Mouse (Mus musculus) stomach, postnatal 0 days (tissue): ENCODE results near the gene Rrad. TPM values are rescaled to one million over a fixed set of nuclear protein-coding genes. Genes with fewer than 3 reads are reported as not detected.

Experiments used
- ATAC-seq: fragments of 200-750 bp; cut with Nextera tagmentation; 2 replicates; pipeline ENCODE4 v1.8.0; 2017; ENCODE audit not compliant: low FRiP score, low TSS enrichment
- DNase-seq: peaks from one replicate; pipeline ENCODE4 v3.0.0-alpha.2; 2016; ENCODE audit warnings: low spot score
- H3K27ac ChIP-seq: fragments of 300-500 bp; sonication (generic); replicated peaks from 2 replicates; pipeline ENCODE4 v1.5.1; 2014; ENCODE audit warnings: mild to moderate bottlenecking, control low read depth
- H3K27me3 ChIP-seq: fragments of 300-500 bp; sonication (generic); 2 replicates; pipeline ENCODE4 v1.6.1; 2014; ENCODE audit warnings: low read length; ENCODE audit not compliant: control insufficient read depth, insufficient read depth
- H3K36me3 ChIP-seq: fragments of 300-500 bp; sonication (generic); 2 replicates; pipeline ENCODE4 v1.6.1; 2014; ENCODE audit warnings: low read length, mixed read lengths; ENCODE audit not compliant: control insufficient read depth, insufficient read depth
- H3K4me1 ChIP-seq: fragments of 300-500 bp; sonication (generic); replicated peaks from 2 replicates; pipeline ENCODE4 v1.6.1; 2014; ENCODE audit warnings: antibody characterized with exemption; ENCODE audit not compliant: control insufficient read depth, insufficient read depth
- H3K4me2 ChIP-seq: fragments of 300-500 bp; sonication (generic); replicated peaks from 2 replicates; pipeline ENCODE4 v1.6.1; 2014; ENCODE audit warnings: low read depth, mild to moderate bottlenecking, control low read depth, moderate library complexity
- H3K4me3 ChIP-seq: fragments of 300-500 bp; sonication (generic); 2 replicates; pipeline ENCODE4 v1.5.1; 2014; ENCODE audit warnings: low read depth, low read length, control low read depth
- H3K9ac ChIP-seq: fragments of 300-500 bp; sonication (generic); 2 replicates; pipeline ENCODE4 v1.6.1; 2014; ENCODE audit warnings: mild to moderate bottlenecking, low read length, control low read depth, mixed read lengths
- H3K9me3 ChIP-seq: fragments of 300-500 bp; sonication (generic); 2 replicates; pipeline ENCODE4 v1.6.1; 2016; ENCODE audit warnings: low read length; ENCODE audit not compliant: control insufficient read depth
- CTCF ChIP-seq: IDR thresholded peaks from 2 replicates; pipeline ENCODE4 v1.5.1; 2016; ENCODE audit warnings: antibody characterized with exemption, low read depth, mild to moderate bottlenecking, moderate library complexity
- EP300 ChIP-seq: optimal IDR thresholded peaks from 2 replicates; pipeline ENCODE3; 2016; ENCODE audit warnings: antibody characterized with exemption
- WGBS: fragments of 180-500 bp; shearing (Covaris S2); extraction: QIAGEN DNeasy Blood & Tissue Kit; methylation state at CpG from one replicate; pipeline ENCODE4 v1.1.7; 2014; 5-methylcytosine and 5-hydroxymethylcytosine counted together
- polyA plus RNA-seq: library from polyadenylated mRNA; unstranded; fragments of >200 nt; fragmentation: Nextera tagmentation; extraction: Ambion mirVana; gene quantifications from 2 replicates; pipeline ENCODE4 v1.2.1, GENCODE M21; 2015

Gene Rrad
- polyA plus RNA-seq, 1 experiment from 2014 or later = 10.3 TPM

DNA sequence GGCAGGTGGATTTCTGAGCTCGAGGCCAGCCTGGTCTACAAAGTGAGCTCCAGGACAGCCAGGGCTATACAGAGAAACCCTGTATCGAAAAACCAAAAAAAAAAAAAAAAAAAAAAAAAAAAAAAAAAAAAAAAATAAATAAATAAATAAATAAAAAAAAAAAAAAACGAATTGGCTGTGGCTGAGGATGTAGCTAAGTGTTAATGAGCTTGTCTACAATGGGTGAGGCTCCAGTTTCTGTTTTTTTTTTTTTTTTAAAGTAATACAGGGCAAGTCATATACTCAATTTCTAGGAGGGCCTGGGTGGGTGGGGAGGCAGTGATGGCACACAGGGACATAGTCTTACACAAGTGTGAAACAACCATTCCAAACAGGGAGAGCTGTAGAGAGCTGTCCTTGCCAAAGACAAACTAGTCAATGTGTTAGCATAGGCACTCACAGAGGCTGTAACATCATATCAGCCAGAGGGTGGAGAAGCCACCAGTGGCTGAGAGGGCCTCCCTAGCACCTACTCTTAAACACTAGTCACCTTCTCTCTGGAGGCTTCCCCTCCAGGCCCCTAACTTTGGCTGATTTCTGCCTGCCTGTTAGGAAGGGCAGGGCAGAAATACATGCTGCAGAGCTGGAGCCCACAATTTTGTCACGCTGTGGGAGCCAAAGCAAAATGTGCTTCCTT lies 3.9 kb downstream of the Rrad start:
- 0 out of 2 replicates have a peak, but pooled peaks cover 2% of the 10 kb centered on the region for H3K4me1 ChIP-seq
- H3K4me2 ChIP-seq = no peak overlapping the region
- H3K27ac ChIP-seq = no peak overlapping the region
- DNase-seq = no peak
- ATAC-seq = no peak
- 60% methylated on average over 2 of the region's 4 CpGs for WGBS
- TF ChIP-seq CTCF (no peak), EP300 (no peak)
- H3K9ac ChIP-seq = no peak overlapping the region
- no peaks in the 10 kb centered on the region for H3K27me3 ChIP-seq
- no peak overlapping the region for H3K4me3 ChIP-seq
- H3K36me3 ChIP-seq = no peaks in the 10 kb centered on the region
- H3K9me3 ChIP-seq = no peaks in the 10 kb centered on the region

DNA sequence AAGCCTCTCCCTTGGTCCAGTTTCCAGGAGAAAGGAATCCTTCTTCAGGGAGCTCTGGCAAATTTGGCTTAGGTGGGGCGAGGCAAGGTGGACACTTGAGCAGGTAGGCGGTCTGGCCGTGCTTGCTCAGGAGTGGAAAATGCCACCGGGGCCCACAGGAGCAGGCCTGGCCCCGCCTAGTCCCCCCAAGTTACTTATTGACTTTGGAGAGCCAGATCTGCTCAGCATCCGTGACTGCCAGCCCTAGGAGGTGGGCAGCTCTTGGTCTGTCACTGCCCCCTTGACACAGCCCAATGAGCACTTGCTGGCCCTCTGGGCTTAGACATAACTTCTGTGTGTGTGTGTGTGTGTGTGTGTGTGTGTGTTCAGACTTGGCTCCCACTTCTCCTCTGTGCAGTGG lies 7.0 kb downstream of the Rrad start, which contains the start of gene Cdh16:
Gene Cdh16 (minus strand): TSS at position 236 of the 400 bp plus-strand sequence.
- no peak for TF ChIP-seq EP300
- H3K9ac ChIP-seq = no peak within 1 kb of the TSS
- ATAC-seq (peak; percentile 28; the same call in 1 of the 2 replicates), DNase-seq (no peak)
- H3K4me1 ChIP-seq = no peaks in the 10 kb centered on the region
- H3K9me3 ChIP-seq = no peaks in the 10 kb centered on the region
- H3K27me3 ChIP-seq = no peaks in the 10 kb centered on the region
- no peak within 1 kb of the TSS for H3K4me2 ChIP-seq
- no peak within 1 kb of the TSS for H3K4me3 ChIP-seq
- WGBS = 53% methylated on average over 6 of the region's 6 CpGs
- H3K36me3 ChIP-seq = no peaks in the 10 kb centered on the region
- no peak within 1 kb of the TSS for H3K27ac ChIP-seq

DNA sequence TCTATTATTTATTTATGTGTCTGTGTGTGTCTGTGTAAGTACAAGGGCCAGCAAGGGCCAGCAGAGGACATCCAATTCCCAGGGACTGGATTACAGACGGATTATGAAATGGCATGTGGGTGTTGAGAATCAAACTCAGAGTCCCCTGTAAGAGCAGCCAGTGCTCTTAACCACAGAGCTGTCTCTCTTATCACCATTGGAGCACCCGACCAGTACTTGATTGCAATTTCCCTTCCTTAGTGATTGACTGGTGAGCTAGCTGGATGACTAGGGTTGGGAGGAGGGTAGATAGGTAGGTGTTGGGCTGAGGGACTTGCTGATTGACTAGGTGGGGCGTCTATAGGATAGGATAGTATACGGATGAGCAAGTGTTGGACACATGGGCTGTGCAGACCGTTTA lies 10.4 kb downstream of the Rrad start:
- no peak overlapping the region for H3K4me3 ChIP-seq
- no peaks in the 10 kb centered on the region for H3K36me3 ChIP-seq
- H3K4me2 ChIP-seq = no peak overlapping the region
- no peaks in the 10 kb centered on the region for H3K4me1 ChIP-seq
- no peaks in the 10 kb centered on the region for H3K27me3 ChIP-seq
- TF ChIP-seq EP300 = no peak
- no peak for TF ChIP-seq CTCF
- no peaks in the 10 kb centered on the region for H3K9me3 ChIP-seq
- H3K27ac ChIP-seq = no peak overlapping the region
- DNase-seq (no peak), ATAC-seq (no peak)
- H3K9ac ChIP-seq = no peak overlapping the region
- WGBS = 68% methylated on average over 5 of the region's 5 CpGs

DNA sequence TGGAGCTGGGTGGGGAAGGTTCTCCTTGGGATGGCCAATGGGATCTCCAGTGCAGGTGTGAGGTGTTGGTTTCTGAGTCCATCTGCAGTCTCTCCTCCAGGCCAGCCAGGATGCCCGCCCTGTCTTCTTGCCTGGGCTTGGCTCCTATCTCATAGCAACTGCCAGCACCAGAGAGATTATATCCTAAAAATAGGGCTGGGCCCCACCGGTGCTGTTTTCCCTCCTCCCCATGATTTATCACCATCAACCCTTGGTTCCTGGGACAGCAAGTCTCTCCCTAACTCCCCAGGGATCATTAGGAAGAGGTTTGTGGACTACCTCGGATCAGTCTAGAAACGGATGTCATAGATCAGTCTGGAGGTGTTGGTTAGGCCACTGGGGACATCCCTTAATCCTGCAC lies 18.0 kb downstream of the Rrad start:
- no peak for ATAC-seq
- Histone ChIP-seq H3K27me3 (no peaks in the 10 kb centered on the region), H3K27ac (no peak overlapping the region), H3K36me3 (no peaks in the 10 kb centered on the region), H3K4me2 (no peak overlapping the region), H3K4me1 (no peaks in the 10 kb centered on the region), H3K9ac (no peak overlapping the region), H3K4me3 (no peak overlapping the region), H3K9me3 (no peaks in the 10 kb centered on the region)
- no peak for TF ChIP-seq EP300
- TF ChIP-seq CTCF = no peak
- no peak for DNase-seq
- 59% methylated on average over 4 of the region's 4 CpGs for whole genome bisulfite sequencing

DNA sequence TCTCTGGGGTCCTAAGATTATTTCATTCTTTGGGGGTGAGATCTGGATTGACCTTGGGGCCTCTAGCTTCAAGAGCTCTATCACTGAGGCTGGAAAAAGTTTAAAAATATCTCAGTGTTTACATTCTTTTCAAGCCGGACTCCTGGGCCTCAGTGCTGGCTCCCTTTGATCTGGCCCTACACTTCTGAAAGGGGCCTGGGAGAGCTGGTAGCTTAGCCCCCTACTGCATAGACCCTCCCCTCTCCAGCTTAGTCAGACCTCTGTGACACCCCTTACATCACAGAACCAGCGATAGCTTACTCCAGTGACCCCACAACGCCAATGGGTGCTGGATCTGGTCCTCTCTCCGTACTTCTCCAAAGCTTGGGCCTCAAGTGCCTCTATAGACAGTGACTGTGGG lies 19.5 kb downstream of the Rrad start:
- H3K27me3 ChIP-seq = no peaks in the 10 kb centered on the region
- H3K4me2 ChIP-seq = no peak overlapping the region
- H3K9ac ChIP-seq = no peak overlapping the region
- no peak for DNase-seq
- no peaks in the 10 kb centered on the region for H3K4me1 ChIP-seq
- H3K36me3 ChIP-seq = no peaks in the 10 kb centered on the region
- no peak overlapping the region for H3K27ac ChIP-seq
- 38% methylated on average over 4 of the region's 4 CpGs for WGBS
- H3K9me3 ChIP-seq = no peaks in the 10 kb centered on the region
- no peak for ATAC-seq
- TF ChIP-seq EP300 = no peak
- no peak for TF ChIP-seq CTCF
- no peak overlapping the region for H3K4me3 ChIP-seq

DNA sequence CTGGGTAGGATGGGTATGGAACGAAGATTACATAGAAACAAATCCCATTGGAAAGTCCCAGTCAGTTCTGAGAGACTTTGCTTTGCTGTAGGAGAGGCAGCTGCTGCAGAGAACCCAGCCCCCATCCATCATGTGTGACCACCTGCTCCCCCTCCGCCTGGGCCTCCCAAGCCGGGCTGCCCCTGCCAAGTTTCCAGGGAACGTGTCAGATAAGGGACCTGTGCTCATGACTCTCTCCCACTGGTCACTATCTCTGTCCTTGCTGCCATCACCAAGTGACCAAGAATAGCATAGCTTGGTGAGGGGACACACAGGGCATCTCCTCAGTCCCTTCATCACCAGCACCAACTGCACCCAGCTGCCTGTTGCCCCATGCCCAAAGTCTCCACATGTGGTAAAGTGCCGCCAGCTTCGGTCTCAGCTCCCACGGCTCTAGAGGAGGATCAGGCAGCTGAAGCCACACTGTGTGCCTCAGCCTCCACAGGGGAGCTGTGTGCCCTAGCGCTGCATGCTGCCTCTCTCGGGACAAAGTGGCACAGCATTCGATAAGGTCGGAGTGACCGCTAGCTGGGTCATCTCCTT lies 20.9 kb downstream of the Rrad start:
- TF ChIP-seq EP300 (no peak), CTCF (no peak)
- H3K4me2 ChIP-seq = no peak overlapping the region
- H3K4me3 ChIP-seq = no peak overlapping the region
- no peaks in the 10 kb centered on the region for H3K36me3 ChIP-seq
- no peak for ATAC-seq
- H3K9me3 ChIP-seq = no peaks in the 10 kb centered on the region
- H3K9ac ChIP-seq = no peak overlapping the region
- H3K27me3 ChIP-seq = no peaks in the 10 kb centered on the region
- 65% methylated on average over 12 of the region's 12 CpGs for WGBS
- no peaks in the 10 kb centered on the region for H3K4me1 ChIP-seq
- H3K27ac ChIP-seq = no peak overlapping the region
- no peak for DNase-seq
